Mouse (Mus musculus): ENCODE measurements around the gene Ovgp1.
"Not testable (repeated sequence)": the region's sequence is repeated elsewhere in the genome, so short reads cannot be mapped to it uniquely, and the experiment has no call there.

Ovgp1 gene

DNA sequence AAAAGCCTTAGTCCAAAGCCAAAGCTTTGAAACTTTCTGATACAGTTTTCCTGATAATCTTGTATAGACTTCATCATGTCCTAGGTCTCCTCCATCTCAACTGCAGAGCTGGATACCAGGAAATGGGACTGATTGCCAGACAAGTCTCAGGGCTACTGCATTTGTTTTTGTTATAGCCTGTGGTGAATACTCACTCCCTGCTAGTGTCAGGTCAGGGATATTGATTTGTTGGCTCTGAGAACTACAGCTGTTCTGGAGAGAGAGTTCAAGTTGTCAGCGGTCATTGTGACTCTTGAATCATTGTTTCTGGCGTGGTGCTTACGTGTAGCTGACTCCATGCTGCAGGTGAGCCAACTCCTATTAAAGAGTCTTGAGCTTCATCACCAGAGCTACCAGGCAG lies at the start of gene Ovgp1:
TSS of gene Ovgp1 (plus strand) at position 301 of the 400 bp plus-strand sequence.
- DNase-seq (ENCODE audit: low spot score): no peak

DNA sequence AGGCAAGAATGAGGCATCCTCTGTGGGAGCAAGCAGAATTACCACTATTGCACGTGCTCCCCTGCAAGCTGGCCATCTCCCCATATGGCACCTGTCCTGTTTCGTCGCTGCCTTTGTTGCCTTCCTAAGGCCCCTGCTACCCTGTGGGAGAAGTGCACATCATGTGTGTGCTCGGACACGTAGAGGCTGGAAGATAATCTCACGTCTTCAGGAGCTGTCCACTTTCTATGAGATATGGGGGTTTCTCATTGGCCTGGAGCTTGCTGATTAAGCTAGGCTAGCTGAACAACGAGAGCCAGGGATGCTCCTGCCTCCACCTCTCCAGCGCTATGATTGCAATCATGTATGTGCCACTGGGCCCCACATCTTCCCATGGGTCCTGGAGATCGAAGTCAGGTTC lies 48.9 kb upstream of the Ovgp1 start:
- DNase-seq (ENCODE audit: low spot score): no peak

DNA sequence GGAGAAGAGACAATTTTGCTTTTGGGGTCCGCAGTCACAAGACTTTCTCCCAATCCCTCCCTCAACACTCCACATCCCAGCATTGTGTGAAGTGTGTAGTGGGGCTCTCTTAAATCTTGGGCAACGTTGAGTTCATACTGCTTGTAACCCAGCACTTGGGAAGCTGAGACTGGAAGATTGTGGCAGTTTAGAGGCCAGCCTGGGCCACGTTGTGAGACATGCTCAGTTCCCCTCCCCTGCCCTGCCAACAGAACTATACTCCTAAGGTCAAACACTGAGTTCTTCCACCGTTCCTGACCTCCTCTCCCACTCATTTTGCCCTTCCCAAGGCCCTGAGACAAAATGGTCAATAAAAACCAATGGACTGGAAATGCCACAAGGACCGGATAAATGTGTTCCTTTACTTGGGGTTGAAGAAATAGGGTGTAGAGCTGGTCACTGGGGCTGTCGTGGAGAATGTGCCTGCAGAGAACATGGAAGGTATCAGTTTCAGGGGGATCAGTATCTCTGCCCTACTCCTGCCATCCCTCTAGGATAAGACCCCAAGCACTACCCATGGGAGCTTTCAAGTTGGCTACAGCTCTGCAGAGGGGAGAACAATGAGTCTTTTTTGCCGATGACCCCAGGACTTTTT lies 45.8 kb upstream of the Ovgp1 start:
- DNase-seq (ENCODE audit: low spot score): no peak

DNA sequence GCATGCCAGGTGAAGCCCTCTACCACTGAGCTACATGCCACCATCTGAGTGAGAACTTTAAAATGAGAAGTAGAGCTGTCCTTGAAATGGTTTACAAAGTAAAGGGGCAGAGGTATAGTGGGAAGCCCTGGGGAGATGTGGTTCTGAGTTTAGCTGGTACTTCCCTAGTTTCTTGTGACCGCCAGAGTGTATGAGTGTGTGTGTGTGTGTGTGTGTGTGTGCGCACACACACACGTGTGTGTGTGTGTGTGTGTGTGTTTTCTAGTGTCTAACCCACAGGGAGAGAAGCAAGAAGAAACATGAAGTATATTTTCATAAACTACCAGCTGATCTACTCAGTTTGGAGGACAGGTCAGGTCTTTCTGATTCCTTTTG lies 45.3 kb upstream of the Ovgp1 start:
- no peak for DNase-seq (ENCODE audit: low spot score)

DNA sequence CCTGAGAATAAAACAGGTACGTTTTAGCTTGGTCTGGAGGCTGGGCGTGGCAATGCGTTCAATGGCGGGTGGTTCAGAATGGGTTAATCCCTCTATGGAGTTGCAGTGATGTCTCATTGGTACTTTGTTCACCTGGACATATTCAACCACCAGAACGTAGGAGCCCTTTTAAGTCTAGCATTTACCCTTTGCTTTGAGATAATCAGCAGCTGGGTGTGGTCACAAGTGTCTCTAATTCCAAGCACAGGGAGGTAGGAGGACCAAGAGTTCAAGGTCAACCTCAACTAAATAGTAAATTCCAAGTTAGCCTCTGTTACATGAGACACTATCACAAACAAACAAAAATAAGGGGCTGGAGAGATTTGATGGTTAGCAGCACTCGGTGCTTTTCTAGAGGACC lies 44.7 kb upstream of the Ovgp1 start:
- DNase-seq (ENCODE audit: low spot score): no peak

DNA sequence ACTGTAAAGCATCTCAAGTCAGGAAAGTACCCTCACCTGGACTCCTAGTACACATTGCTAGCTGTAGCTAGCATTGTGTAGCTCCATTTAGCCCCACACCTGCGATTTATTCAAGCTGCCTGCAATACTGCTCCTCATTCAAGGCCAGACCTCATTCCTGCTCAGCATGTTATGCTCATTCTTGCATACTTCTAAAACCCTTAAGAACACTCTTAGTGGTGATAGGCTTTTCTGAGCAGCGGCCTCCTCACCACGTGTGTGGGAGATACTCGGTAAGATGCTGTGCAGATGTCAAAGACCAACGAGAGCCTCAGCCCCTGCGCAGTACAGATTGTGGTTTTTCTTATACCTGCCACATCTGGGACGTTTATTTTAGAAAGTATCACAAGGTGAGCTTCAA lies 43.7 kb upstream of the Ovgp1 start:
- DNase-seq (ENCODE audit: low spot score): no peak

DNA sequence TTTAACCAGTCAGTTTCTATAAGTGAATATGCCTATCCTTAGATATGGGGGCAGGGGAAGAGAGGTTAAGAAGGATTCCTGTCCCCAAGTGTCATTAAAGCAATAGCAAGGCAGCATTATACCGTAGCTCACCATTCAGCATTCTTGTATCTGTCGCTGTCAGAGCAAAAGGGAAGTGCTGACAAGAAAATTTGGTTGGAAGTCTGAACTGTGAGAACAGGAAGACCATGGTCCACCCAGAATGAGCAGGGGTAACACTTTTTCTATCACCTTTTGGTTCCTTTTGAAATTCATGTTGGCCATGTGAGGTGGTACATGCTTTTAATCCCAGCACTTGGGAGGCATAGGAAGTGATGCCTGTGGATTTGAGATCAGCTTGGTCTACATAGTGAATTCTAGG lies 42.4 kb upstream of the Ovgp1 start:
- no peak for DNase-seq (ENCODE audit: low spot score)

DNA sequence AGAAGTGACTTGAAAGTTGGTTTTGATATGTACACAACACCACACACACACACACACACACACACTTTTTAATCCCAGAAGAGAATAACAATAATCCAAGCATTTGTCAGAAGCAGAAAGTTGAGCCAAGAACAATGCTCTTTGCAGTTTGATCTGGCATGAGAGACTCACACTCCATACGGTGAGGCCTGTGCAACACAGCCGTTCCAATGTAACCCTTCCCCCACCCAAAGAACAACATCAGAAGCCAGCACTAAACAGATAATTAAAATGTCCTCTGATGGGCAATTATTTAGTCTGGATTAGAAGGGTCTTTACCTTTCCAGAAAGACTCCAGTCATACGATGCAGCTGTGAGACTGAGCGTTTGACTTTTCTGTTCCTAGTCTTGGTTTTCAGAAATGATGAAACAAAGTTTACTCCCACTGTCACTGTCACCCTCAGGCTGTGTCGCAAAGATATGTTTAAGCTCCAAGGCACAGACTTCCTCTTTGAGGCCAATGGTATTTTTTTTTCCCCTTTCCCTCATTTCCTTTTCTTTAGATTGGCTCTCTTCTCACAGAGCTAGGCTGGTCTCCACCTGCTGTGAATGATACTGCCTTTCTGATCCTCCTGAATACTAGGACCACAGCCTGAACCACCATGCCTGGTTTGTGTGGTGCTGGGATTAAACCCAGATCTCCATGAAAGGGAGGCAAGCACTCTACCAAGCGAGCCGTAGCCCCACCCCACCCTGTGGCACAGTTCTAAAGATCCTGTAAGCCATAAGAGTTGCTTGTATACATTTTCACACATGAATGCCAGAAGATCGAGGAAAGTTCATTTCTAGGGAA lies 41.1 kb upstream of the Ovgp1 start, which contains the start of gene I830077J02Rik:
TSS of gene I830077J02Rik (minus strand) at position 425 of the 832 bp plus-strand sequence.
- no peak for DNase-seq (ENCODE audit: low spot score)

DNA sequence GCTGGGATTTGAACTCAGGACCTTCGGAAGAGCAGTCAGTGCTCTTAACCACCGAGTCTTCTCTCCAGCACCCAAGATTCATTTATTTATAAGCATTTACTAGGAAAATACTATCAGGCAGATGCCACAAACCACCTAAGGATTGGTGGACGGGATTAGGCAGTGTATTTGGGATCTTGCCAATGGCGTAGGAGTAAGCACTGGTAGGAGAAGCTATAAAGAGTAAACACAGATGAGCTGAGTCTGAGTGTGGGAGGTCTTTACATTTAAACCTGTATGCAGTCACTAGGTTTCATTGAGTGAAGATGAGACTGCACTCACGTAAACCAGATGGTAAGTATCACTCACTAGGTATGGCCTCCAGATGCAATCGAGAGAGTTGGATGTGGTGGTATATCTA lies 39.6 kb upstream of the Ovgp1 start:
- no peak for DNase-seq (ENCODE audit: low spot score)

DNA sequence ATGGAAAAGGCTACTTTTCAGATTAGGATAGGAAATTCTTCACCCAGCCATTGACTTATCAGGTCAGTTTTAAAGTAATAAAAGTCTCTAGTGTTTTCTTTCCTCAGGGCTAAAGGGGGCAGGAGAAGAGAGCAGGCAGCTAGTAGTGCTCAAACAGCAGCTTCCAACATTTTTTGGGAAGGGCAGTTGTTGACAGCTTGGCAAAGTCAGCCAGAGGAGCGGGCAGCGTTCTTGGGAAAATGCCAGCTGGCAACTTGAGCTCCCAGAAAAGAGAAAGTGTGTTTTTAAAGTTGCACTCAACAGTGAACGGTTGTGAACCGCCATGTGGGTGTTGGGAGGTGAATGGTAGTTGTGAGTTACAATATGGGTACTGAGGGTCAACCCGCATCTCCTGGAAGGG lies 38.5 kb upstream of the Ovgp1 start:
- no peak for DNase-seq (ENCODE audit: low spot score)

DNA sequence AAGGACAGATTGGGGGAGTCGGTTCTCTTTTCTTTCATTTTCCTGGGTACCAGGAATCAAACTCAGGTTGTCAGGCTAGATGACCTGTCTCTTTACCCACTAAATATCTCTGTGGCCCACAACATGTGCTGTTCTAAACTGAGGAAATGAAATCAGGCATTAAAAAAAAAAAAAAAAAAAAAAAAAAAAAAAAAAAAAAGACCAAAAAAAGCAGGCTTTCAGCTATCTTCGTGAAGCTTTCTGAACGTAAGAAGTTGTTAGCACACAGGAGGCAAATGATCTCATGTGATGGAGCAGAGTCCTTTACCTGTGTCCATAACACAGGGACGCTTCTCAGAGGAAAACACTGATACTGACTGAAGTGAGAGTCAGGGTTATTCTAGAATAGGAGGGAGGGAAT lies 37.4 kb upstream of the Ovgp1 start:
- no peak for DNase-seq (ENCODE audit: low spot score)

DNA sequence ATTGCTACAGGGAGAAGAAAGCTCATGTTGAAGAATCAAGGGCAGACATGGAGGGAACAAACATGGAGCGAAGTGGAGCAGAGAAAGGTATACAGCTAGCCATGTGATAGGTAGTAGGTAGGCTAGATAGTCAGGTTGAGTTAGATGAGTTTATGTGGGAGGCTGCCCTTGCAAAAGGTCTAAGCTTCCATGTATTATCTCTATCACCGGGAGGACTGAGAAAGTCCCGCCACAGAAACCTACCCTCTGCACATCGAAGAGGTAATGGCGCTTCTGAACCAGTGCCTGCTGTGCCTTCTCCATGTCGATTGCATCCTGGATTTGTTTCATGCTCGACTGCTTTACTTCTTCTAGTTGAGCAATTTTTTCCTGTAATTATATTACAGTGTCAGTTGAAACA lies 22.2 kb upstream of the Ovgp1 start:
- no peak for DNase-seq (ENCODE audit: low spot score)

DNA sequence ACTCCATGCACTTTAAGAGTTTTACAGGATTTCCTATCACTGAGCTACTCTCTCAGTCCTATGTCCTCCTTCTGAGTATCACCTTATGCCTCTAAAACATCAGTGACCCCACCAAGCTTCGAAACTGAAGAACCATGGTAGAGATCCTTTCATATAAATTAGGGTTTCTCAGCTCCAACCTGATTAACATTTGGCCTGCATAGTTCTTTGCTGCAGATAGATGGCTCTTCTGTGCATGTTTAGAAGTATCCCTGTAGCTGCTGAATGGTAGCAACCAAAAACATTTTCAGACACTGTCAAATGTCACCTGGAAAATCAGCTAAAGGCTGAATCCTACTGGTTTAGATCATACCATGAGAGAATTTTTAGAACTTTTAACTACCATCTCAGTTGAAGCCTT lies 16.3 kb upstream of the Ovgp1 start:
- DNase-seq (ENCODE audit: low spot score): no peak

DNA sequence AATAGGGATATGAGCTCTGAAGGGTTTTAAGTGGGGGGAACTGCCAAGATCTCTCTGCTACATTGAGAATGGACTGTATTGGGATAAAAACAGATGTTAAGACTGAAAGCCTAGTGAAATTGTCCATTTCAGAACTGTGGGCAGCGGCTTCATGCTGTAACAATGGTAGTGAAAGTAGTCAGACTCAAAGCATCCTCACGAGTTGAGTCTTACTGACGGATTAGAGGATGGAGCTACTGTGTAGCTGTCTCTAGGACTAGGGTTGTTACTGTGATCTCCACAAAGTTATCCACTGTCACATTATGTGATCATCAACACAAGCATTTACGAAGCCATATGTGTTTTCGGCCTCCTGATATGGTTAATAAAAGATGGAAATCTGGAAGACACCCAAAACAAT lies 15.3 kb upstream of the Ovgp1 start:
- DNase-seq (ENCODE audit: low spot score): no peak

DNA sequence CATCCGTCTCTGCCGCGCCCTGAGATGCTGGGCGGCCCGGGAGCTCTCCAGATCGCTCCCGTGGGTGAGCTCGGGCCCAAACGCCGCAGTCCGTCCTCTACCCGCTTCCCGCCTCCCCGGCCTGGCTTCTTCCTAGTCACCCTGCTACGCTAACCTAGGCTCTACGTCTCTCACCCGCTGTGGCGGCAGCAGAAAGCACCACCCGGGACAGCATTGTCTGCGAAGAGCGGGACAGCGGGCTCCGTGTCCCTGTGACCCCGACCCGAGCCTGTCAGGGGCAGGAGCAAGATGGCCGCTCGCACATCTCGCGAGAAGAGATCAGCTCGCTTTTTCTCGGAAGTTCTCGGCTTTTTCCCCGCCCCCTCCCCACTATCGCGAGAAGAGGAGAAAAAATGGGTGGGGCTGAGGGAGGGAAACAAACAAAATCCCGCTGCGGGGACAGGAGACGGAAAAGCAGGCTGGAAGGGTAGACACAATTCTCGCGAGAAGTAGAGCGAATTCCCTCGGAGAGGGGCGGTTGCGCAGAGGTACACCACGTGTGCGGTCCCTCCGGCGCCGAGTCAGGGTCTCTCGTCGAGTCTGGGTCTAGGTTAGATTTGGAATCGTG lies 14.4 kb upstream of the Ovgp1 start, which contains the start of gene Wdr77:
TSS of gene Wdr77 (plus strand) at position 396 of the 607 bp plus-strand sequence.
- peak; percentile 99 for DNase-seq (ENCODE audit: low spot score)

DNA sequence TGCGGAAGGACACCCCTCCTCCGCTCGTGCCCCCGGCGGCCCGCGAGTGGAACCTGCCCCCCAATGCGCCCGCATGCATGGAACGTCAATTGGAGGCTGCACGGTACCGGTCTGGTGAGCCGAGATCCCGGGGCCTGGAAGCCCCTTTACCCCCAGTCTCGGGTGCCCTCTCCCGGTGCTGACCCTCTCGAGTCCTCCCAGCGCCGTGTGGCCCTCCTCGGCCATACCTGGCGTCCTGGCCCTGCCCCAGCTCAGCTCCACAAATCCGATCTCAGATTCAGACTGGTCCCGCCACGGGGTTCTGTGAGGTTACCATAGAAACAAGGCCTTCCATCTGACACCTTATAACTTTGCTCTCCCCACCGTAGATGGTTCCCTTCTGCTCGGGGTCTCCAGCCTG lies 13.9 kb upstream of the Ovgp1 start:
- no peak for DNase-seq (ENCODE audit: low spot score)

DNA sequence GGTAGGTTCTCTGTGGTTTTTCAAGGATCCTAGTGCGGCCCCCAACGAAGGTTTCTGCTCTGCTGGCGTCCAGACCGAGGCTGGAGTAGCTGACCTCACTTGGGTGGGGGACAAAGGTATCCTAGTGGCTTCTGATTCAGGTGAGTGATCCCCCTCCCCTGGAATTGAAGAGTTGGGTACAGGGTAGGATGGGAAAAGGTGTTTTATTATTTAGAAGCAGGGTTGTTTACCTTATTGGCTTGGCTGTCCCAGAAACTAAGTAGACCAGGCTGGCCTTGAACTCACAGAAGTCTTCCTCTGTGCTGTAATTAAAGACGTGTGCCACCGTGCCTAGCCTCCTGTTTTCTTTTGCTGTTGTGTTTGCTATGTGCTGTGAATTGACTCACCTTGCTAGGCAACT lies 13.5 kb upstream of the Ovgp1 start, which contains the start of gene Atp5f1:
TSS of gene Atp5f1 (minus strand) at position 101 of the 400 bp plus-strand sequence.
- DNase-seq (ENCODE audit: low spot score): no peak

DNA sequence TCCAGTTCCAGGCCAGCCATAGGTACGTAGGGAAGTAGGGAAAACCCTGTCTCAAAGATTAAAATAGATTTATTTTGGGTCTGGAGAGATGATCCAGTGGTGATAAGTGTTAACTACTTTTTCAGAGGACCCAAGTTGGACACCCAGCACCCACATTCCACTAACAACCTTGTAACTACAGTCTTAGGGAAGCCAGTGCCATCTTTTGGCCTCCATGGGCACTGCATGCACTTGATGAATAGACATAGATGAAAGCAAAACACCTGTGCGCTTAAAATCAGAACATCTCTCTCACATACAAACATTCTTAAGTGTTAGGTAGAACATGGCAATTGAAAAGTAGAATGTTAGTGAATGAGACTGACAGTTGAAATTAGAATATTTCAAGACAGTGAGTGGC lies 12.8 kb upstream of the Ovgp1 start:
- no peak for DNase-seq (ENCODE audit: low spot score)

DNA sequence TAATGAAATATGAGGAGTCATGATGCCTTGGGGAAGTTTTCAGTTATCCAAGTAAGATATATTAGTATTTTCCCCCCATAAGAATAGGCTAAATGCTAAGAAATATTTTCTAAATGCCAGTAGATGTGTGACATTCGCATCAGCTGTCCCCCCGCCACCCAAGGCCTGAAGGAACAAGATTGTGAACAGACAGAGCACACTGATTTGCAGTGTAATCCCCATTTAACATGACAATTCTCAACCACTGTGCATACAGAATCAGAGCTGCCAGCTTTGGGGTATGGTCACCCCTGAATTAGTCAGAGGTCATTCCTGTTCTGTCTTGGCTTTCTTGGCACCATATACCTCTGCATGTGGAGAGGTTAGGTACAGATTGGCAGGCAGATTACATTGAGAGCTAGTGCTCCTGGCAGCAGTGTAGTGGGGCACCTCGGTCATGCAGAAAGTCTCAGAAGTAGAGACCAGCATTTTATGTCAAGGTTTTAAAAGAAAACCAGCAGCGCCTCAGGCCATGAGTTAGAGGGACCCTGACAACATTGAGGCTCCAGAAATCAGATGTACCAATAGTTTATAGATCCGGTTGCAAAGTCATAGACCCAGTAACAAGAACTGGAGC lies 1.6 kb upstream of the Ovgp1 start:
- DNase-seq (ENCODE audit: low spot score): no peak

DNA sequence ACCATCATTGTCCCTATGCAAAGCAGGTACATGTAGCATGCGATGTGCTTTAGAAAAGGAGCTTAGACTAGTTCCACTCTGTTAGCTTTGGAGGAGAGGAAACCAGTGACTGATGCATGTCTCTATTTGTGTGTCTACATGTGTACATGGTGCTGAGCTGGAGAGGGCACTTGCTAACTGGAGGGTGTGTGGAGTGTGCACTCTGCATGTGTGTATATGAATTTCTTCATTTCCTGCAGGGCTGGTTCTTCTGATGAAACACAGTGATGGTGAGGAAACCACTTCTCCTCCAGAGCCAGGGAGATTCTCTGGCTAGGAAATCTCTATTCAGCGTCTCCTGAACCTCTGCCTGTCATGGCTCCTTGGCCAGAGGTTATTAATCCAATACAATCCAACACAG lies 663 bp downstream of the Ovgp1 start:
- DNase-seq (ENCODE audit: low spot score): no peak

DNA sequence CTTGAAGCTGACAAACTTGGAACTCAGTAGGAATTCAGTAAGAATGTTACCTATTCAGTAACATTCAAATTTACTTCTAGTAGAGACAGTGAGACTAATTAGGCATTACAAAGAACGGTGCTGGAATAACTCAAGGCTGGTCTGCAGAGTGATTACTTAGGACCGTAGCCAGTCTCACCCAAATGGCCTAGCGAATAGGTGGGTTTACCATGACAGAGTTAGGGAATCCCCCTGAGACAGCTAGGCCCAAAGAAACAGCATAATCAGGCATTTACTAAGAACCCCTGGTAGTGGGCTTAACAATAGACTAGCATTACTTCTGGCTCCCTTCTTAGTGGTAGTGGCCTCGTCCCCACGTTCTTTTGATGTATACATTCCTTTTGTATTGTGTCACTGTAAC lies 16.1 kb downstream of the Ovgp1 start:
- not testable (repeated sequence) for DNase-seq (ENCODE audit: low spot score)

DNA sequence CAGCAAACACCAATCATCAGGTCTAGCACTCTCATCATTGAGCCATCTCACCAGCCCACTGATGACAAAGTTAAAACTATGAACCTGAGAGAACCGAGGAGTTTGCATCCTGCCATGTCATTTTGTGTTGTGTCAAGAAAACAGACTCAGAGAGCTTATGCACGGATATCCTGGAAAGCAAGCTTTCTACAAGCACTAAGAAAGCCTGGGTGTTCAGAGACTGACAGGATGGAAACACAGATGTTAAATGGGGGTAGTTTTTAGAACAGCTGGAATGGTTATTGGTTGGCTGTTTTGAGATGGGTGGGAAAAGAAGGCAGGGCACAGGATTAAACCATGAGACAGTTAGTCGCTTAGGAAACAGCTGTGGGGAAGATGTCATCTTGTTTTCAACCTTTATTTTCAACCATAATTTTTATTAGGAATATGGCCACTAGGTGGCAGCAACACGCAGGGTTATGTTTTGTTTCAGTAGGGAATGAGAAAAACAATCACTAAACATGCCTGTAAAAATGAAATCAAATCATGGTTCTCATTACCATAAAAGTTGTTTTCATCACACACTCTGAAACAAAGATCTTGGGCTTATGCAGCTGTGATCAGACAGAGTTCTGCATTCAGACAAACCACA lies 18.3 kb downstream of the Ovgp1 start:
- peak; percentile 23 for DNase-seq (ENCODE audit: low spot score)

Data from spleen, adult 12 weeks (tissue).